Mouse (Mus musculus): ENCODE results near the gene Zfp628. TPM values are rescaled to one million over a fixed set of nuclear protein-coding genes. Genes with fewer than 3 reads are reported as not detected.
A peak's percentile ranks its signal among the peaks of the same experiment; 100 is the strongest.

Zfp628 gene
- polyA plus RNA-seq, 1 experiment from 2014 or later = 3.6 TPM

DNA sequence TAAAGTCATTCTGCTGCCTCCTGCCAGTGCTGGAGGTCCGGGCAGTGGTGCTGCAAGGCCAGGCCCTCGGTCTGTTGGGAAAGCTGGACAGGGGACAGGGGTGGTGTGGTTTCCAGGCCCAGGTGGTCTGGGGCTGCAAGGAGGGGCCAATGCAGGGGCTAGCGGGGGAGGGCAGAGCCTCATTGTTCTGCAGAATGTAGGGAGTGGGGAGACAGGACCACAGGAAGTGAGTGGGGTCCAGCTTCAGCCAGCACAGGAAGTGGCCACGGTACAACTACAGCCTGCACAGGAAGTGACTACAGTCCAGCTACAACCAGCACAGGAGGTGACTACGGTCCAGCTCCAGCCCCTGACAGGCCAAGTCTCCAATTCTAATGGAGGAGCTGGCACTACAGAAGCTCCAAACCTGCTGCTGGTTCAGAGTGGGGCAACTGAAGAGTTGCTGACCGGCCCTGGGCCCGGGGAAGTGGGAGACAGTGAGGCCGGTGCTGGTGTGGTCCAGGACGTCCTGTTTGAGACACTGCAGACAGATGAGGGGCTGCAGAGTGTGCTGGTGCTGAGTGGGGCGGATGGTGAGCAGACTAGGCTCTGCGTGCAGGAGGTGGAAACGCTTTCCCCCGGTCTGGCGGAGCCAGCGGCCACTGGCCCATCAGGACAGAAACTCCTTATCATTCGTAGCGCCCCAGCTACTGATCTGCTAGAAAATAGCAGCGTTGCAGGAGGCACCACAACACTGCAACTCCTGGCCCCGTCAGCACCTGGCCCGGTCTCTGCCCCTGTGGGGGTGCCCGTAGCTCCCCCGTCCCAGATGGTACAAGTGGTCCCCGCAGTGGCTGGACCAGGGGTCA, 6.2 kb downstream of the Zfp628 start:
- ATAC-seq = no peak
- 59% methylated on average over 23 of the region's 23 CpGs for WGBS
- H3K4me1 ChIP-seq (ENCODE audit: control insufficient read depth, insufficient read depth, low read length) = peaks cover 41% of the 10 kb centered on the region
- H3K4me2 ChIP-seq (ENCODE audit: low read length) = peak overlapping the region; percentile 91; the same call in 1 of the 2 replicates
- no peaks in the 10 kb centered on the region for H3K27me3 ChIP-seq (replicated peaks; ENCODE audit: control insufficient read depth, insufficient read depth, low read length)
- H3K9me3 ChIP-seq (replicated peaks; ENCODE audit: control insufficient read depth, low read length) = no peaks in the 10 kb centered on the region
- no peak for DNase-seq (ENCODE audit: low spot score)
- peaks cover 41% of the 10 kb centered on the region for H3K36me3 ChIP-seq (ENCODE audit: control insufficient read depth, insufficient read depth, low read length)
- no peak overlapping the region for H3K4me3 ChIP-seq (ENCODE audit: low read depth, low read length)
- peak overlapping the region; percentile 40 for H3K9ac ChIP-seq (ENCODE audit: low read length)
- peak overlapping the region; percentile 96 for H3K27ac ChIP-seq (ENCODE audit: low read depth, low read length)

DNA sequence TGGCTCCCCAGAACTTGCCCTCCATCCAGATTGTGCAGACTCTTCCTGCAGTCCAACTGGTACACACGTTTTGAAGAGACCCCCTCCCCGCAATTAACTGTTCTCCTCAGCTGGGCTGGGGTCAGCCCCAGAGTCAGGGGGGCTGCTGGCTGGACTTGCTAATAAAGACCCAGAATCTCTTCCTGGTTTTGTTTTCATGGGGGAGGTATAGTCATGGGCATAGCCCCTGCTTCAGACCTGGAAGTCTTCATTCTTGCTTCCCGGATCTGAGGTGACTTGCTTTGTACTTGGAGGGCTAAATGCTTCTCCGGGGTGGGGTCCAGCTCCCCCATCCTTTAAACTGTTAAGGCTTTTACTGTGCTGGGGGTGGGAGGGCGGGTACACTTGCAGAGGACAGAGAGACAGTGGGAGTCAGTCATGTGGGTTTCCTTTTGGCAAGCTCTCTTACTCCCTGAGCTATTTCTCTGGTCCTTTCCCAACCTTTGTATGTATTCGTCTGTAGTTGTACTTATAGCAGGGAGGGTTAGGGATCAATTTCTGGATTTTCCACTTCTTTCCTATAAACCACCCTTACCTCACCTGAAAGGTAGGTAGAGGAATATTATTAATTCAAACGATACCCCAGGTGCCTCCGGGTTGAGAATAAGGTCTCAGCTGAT, 6.9 kb downstream of the Zfp628 start, which contains the start of gene Nat14:
Nat14 (plus strand) TSS at position 205 of the 659 bp plus-strand sequence.
- Histone ChIP-seq H3K9ac (ENCODE audit: low read length) (peak within 1 kb of the TSS; percentile 75), H3K27ac (ENCODE audit: low read depth, low read length) (peak within 1 kb of the TSS; percentile 96), H3K4me3 (ENCODE audit: low read depth, low read length) (peak within 1 kb of the TSS; percentile 34), H3K4me1 (ENCODE audit: control insufficient read depth, insufficient read depth, low read length) (peaks cover 35% of the 10 kb centered on the region), H3K4me2 (ENCODE audit: low read length) (peak within 1 kb of the TSS; percentile 91), H3K9me3 (replicated peaks; ENCODE audit: control insufficient read depth, low read length) (no peaks in the 10 kb centered on the region), H3K36me3 (ENCODE audit: control insufficient read depth, insufficient read depth, low read length) (peaks cover 41% of the 10 kb centered on the region), H3K27me3 (replicated peaks; ENCODE audit: control insufficient read depth, insufficient read depth, low read length) (no peaks in the 10 kb centered on the region)
- DNase-seq (ENCODE audit: low spot score) = no peak
- WGBS = 28% methylated on average over 8 of the region's 8 CpGs
- no peak for ATAC-seq

DNA sequence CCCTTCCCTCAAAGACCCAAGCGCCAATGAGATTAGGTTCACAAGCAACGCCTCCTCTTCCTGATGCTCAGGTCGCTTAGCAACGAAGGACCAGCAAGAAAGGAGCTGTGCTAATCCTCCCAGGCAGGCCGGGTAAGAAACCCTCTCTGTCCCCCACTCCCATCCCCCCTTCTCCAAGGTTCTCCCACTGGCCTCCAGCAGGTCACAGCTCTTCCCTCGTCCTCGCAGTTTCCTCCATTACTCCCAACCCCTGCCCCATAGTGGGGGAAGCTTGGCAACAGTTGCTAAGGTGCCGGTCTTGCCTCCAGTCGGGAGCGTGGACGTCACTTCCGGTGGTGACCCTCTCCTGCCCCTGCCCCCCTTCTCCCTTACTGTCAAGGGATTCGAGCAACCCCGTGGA, 7.5 kb downstream of the Zfp628 start:
- H3K27ac ChIP-seq (ENCODE audit: low read depth, low read length) = peak overlapping the region; percentile 96
- H3K4me3 ChIP-seq (ENCODE audit: low read depth, low read length) = peak overlapping the region; percentile 34
- H3K27me3 ChIP-seq (replicated peaks; ENCODE audit: control insufficient read depth, insufficient read depth, low read length) = no peaks in the 10 kb centered on the region
- peaks cover 35% of the 10 kb centered on the region for H3K4me1 ChIP-seq (ENCODE audit: control insufficient read depth, insufficient read depth, low read length)
- under 1% methylated on average over 14 of the region's 14 CpGs for WGBS
- peak; percentile 95 for DNase-seq (ENCODE audit: low spot score)
- peak overlapping the region; percentile 75 for H3K9ac ChIP-seq (ENCODE audit: low read length)
- H3K36me3 ChIP-seq (ENCODE audit: control insufficient read depth, insufficient read depth, low read length) = peaks cover 39% of the 10 kb centered on the region
- H3K9me3 ChIP-seq (replicated peaks; ENCODE audit: control insufficient read depth, low read length) = no peaks in the 10 kb centered on the region
- peak; percentile 85 for ATAC-seq
- H3K4me2 ChIP-seq (ENCODE audit: low read length) = peak overlapping the region; percentile 91

DNA sequence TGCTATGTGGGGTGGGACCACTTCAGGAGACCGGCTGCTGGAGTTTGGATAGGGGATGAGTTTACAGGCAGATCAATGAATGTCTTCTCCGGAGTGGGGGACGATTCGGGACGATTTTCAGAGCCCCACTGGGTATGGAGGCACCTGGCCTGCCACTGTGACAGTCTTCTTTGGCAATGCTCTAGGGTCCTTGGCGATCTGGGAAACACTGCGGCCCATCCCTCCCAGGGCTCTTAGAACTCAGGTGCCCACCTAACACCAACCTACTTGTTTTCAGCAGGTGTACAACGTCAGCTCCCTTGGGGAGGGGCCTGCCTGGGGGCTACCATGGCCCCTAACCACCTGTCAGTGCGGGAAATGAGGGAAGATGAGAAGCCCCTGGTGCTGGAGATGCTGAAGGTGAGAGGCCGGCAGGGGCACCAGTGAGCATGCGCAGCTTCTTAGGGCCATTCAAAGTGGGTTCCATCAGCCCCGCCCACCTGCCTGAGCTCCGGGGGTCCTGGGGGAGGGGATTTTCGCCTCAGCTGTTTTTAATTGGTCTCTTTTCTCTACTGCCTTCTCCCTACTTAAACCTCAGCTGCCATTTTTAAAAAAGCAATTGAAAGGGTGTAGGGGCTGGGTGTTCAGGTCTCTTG, 8.0 kb downstream of the Zfp628 start:
- H3K27me3 ChIP-seq (replicated peaks; ENCODE audit: control insufficient read depth, insufficient read depth, low read length) = no peaks in the 10 kb centered on the region
- H3K4me1 ChIP-seq (ENCODE audit: control insufficient read depth, insufficient read depth, low read length) = peaks cover 35% of the 10 kb centered on the region
- peak; percentile 94 for DNase-seq (ENCODE audit: low spot score)
- 2% methylated on average over 14 of the region's 14 CpGs for WGBS
- H3K9ac ChIP-seq (ENCODE audit: low read length) = peak overlapping the region; percentile 75
- H3K9me3 ChIP-seq (replicated peaks; ENCODE audit: control insufficient read depth, low read length) = no peaks in the 10 kb centered on the region
- peaks cover 34% of the 10 kb centered on the region for H3K36me3 ChIP-seq (ENCODE audit: control insufficient read depth, insufficient read depth, low read length)
- peak overlapping the region; percentile 34 for H3K4me3 ChIP-seq (ENCODE audit: low read depth, low read length)
- peak overlapping the region; percentile 96 for H3K27ac ChIP-seq (ENCODE audit: low read depth, low read length)
- peak overlapping the region; percentile 91 for H3K4me2 ChIP-seq (ENCODE audit: low read length)
- ATAC-seq = peak; percentile 56

DNA sequence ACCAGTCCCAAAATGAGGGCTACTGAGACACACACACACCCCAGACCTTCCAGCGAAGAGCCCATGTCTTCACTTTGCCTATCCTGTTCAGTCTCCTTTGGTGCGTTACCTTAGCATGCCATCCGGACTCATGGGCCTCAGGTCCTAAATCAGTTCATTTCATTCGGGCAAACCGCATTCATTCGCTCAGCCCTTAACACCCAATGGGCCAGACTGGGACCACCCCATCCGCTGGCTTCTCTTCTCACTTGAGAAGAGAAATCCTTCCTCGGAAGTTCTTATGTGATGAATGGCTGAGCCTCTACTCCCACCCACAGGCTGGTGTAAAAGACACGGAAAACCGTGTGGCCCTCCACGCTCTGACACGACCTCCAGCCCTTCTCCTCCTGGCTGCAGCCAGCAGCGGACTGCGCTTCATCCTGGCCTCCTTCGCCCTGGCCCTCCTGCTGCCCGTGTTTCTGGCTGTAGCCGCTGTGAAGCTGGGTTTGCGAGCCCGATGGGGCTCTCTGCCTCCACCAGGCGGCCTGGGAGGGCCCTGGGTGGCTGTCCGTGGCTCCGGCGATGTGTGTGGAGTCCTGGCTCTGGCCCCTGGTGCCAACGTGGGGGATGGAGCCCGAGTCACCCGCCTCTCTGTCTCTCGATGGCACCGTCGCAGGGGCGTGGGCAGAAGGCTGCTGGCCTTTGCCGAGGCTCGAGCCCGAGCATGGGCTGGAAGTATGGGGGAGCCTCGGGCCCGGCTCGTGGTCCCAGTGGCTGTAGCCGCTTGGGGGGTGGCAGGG, 8.8 kb downstream of the Zfp628 start:
- peaks cover 28% of the 10 kb centered on the region for H3K36me3 ChIP-seq (ENCODE audit: control insufficient read depth, insufficient read depth, low read length)
- peak overlapping the region; percentile 75 for H3K9ac ChIP-seq (ENCODE audit: low read length)
- peak overlapping the region; percentile 91 for H3K4me2 ChIP-seq (ENCODE audit: low read length)
- DNase-seq (ENCODE audit: low spot score) (peak; percentile 54), ATAC-seq (0 out of 2 replicates have a peak, but pooled peaks have one; percentile 6)
- H3K4me1 ChIP-seq (ENCODE audit: control insufficient read depth, insufficient read depth, low read length) = peaks cover 35% of the 10 kb centered on the region
- H3K27me3 ChIP-seq (replicated peaks; ENCODE audit: control insufficient read depth, insufficient read depth, low read length) = no peaks in the 10 kb centered on the region
- 6% methylated on average over 37 of the region's 37 CpGs for WGBS
- H3K27ac ChIP-seq (ENCODE audit: low read depth, low read length) = peak overlapping the region; percentile 96
- no peaks in the 10 kb centered on the region for H3K9me3 ChIP-seq (replicated peaks; ENCODE audit: control insufficient read depth, low read length)
- peak overlapping the region; percentile 34 for H3K4me3 ChIP-seq (ENCODE audit: low read depth, low read length)

GRCm38 (mm10) chr7:4924483-4924882, 9.5 kb downstream of the Zfp628 start:
- no peaks in the 10 kb centered on the region for H3K27me3 ChIP-seq (replicated peaks; ENCODE audit: control insufficient read depth, insufficient read depth, low read length)
- no peak for DNase-seq (ENCODE audit: low spot score)
- no peak overlapping the region; the same call in 1 of the 2 replicates for H3K4me3 ChIP-seq (ENCODE audit: low read depth, low read length)

DNA sequence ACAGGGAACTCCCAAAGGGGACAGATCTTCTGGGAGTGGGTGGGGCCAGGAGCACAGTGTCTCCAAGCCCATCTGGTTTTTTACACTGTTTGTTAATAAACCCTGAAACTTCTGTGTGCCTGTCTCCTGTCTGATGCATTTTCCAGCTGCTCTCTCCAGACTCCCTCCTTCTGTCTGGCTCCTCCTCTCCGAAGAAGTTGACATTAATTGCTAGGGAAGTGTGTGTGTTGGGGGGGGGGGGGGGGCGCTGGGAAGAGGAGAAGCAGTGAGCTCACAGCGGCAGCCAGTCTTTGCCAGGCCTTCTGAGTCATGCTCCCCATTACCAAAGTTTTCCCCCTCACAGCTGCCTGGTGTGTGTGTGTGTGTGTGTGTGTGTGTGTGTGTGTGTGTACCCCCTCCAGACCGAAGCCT, 9.9 kb downstream of the Zfp628 start:
- 4% methylated on average over 3 of the region's 4 CpGs for WGBS

More at GRCm38 (mm10) chr7:4924483-4924882, 9.5 kb downstream of the Zfp628 start:
- H3K4me2 ChIP-seq (ENCODE audit: low read length) = peak overlapping the region; percentile 91
- peak overlapping the region; percentile 96 for H3K27ac ChIP-seq (ENCODE audit: low read depth, low read length)
- ATAC-seq = no peak
- no peaks in the 10 kb centered on the region for H3K9me3 ChIP-seq (replicated peaks; ENCODE audit: control insufficient read depth, low read length)
- H3K4me1 ChIP-seq (ENCODE audit: control insufficient read depth, insufficient read depth, low read length) = peaks cover 35% of the 10 kb centered on the region
- H3K36me3 ChIP-seq (ENCODE audit: control insufficient read depth, insufficient read depth, low read length) = peaks cover 21% of the 10 kb centered on the region
- WGBS = 8% methylated on average over 4 of the region's 4 CpGs
- peak overlapping the region; percentile 75 for H3K9ac ChIP-seq (ENCODE audit: low read length)

More for the DNA sequence above, 9.9 kb downstream of the Zfp628 start:
- Histone ChIP-seq H3K4me1 (ENCODE audit: control insufficient read depth, insufficient read depth, low read length) (peaks cover 35% of the 10 kb centered on the region), H3K9me3 (replicated peaks; ENCODE audit: control insufficient read depth, low read length) (no peaks in the 10 kb centered on the region), H3K4me2 (ENCODE audit: low read length) (peak overlapping the region; percentile 91), H3K4me3 (ENCODE audit: low read depth, low read length) (no peak overlapping the region), H3K9ac (ENCODE audit: low read length) (no peak overlapping the region), H3K27me3 (replicated peaks; ENCODE audit: control insufficient read depth, insufficient read depth, low read length) (no peaks in the 10 kb centered on the region), H3K36me3 (ENCODE audit: control insufficient read depth, insufficient read depth, low read length) (peaks cover 17% of the 10 kb centered on the region), H3K27ac (ENCODE audit: low read depth, low read length) (peak overlapping the region; percentile 96)
- DNase-seq (ENCODE audit: low spot score) = peak; percentile 67
- peak; percentile 14; the same call in 1 of the 2 replicates for ATAC-seq
